Mouse (Mus musculus): ENCODE measurements around the gene Epc2.

GRCm38 (mm10) chr2:49411685-49412084 lies 39.6 kb upstream of the Epc2 start:
- TF ChIP-seq CTCF (IDR thresholded peaks at IDR 0.05; ENCODE audit: insufficient read depth, low read length), result no peak
- no peak for TF ChIP-seq POLR2A (IDR thresholded peaks at IDR 0.05; ENCODE audit: borderline replicate concordance, extremely low read depth, low read depth, low read length)

Measured in lung, adult 2 months (tissue).